Mouse (Mus musculus): ENCODE results near the gene Slco4a1. TPM values are rescaled to one million over a fixed set of nuclear protein-coding genes. Genes with fewer than 3 reads are reported as not detected.

Slco4a1 gene
- polyA plus RNA-seq, 1 experiment, result 13.9 TPM

- H3K27ac ChIP-seq (ENCODE audit: insufficient read depth, low read depth, low read length), result no peak overlapping the region
- no peaks in the 10 kb centered on the region for H3K27me3 ChIP-seq (ENCODE audit: control insufficient read depth, insufficient read depth, low read length)
- peaks cover 18% of the 10 kb centered on the region for H3K4me1 ChIP-seq (ENCODE audit: control insufficient read depth, insufficient read depth, insufficient read length, low read length)
- H3K4me3 ChIP-seq (ENCODE audit: low read depth, low read length), result no peak overlapping the region
- no peak for TF ChIP-seq CTCF (IDR thresholded peaks at IDR 0.05; ENCODE audit: extremely low read depth, insufficient read length, insufficient replicate concordance, low read depth, low read length)
- TF ChIP-seq POLR2A (IDR thresholded peaks at IDR 0.05; ENCODE audit: low read depth, low read length), result no peak
- H3K36me3 ChIP-seq (ENCODE audit: control insufficient read depth, insufficient read depth, low read length), result no peaks in the 10 kb centered on the region
- 32% methylated on average over 9 of the region's 9 CpGs for whole genome bisulfite sequencing
Measured at GRCm38 (mm10) chr2:180444957-180445785, 10.9 kb upstream of the Slco4a1 start.

- Histone ChIP-seq H3K4me3 (ENCODE audit: low read depth, low read length) (no peak overlapping the region), H3K4me1 (ENCODE audit: control insufficient read depth, insufficient read depth, insufficient read length, low read length) (peaks cover 18% of the 10 kb centered on the region), H3K27me3 (ENCODE audit: control insufficient read depth, insufficient read depth, low read length) (no peaks in the 10 kb centered on the region), H3K27ac (ENCODE audit: insufficient read depth, low read depth, low read length) (no peak overlapping the region), H3K36me3 (ENCODE audit: control insufficient read depth, insufficient read depth, low read length) (no peaks in the 10 kb centered on the region)
- WGBS, result 86% methylated on average over 1 of the region's 1 CpGs
- TF ChIP-seq CTCF (IDR thresholded peaks at IDR 0.05; ENCODE audit: extremely low read depth, insufficient read length, insufficient replicate concordance, low read depth, low read length) (no peak), POLR2A (IDR thresholded peaks at IDR 0.05; ENCODE audit: low read depth, low read length) (no peak)
Measured at GRCm38 (mm10) chr2:180445962-180446361, 10.1 kb upstream of the Slco4a1 start.

GRCm38 (mm10) chr2:180449007-180449406 is 7.0 kb upstream of the Slco4a1 start:
- TF ChIP-seq POLR2A (IDR thresholded peaks at IDR 0.05; ENCODE audit: low read depth, low read length) (no peak), CTCF (IDR thresholded peaks at IDR 0.05; ENCODE audit: extremely low read depth, insufficient read length, insufficient replicate concordance, low read depth, low read length) (no peak)
- peaks cover 12% of the 10 kb centered on the region for H3K4me1 ChIP-seq (ENCODE audit: control insufficient read depth, insufficient read depth, insufficient read length, low read length)
- H3K27ac ChIP-seq (ENCODE audit: insufficient read depth, low read depth, low read length), result no peak overlapping the region
- 21% methylated on average over 5 of the region's 5 CpGs for WGBS
- no peaks in the 10 kb centered on the region for H3K36me3 ChIP-seq (ENCODE audit: control insufficient read depth, insufficient read depth, low read length)
- no peak overlapping the region for H3K4me3 ChIP-seq (ENCODE audit: low read depth, low read length)
- H3K27me3 ChIP-seq (ENCODE audit: control insufficient read depth, insufficient read depth, low read length), result no peaks in the 10 kb centered on the region

GRCm38 (mm10) chr2:180450529-180450928 is 5.5 kb upstream of the Slco4a1 start:
- 79% methylated on average over 5 of the region's 5 CpGs for WGBS
- no peak overlapping the region for H3K27ac ChIP-seq (ENCODE audit: insufficient read depth, low read depth, low read length)

GRCm38 (mm10) chr2:180456705-180457104 is 660 bp downstream of the Slco4a1 start:
- no peak for TF ChIP-seq POLR2A (IDR thresholded peaks at IDR 0.05; ENCODE audit: low read depth, low read length)
- TF ChIP-seq CTCF (IDR thresholded peaks at IDR 0.05; ENCODE audit: extremely low read depth, insufficient read length, insufficient replicate concordance, low read depth, low read length), result no peak
- Histone ChIP-seq H3K4me3 (ENCODE audit: low read depth, low read length) (peak overlapping the region; percentile 64), H3K27me3 (ENCODE audit: control insufficient read depth, insufficient read depth, low read length) (no peaks in the 10 kb centered on the region), H3K4me1 (ENCODE audit: control insufficient read depth, insufficient read depth, insufficient read length, low read length) (peaks cover 13% of the 10 kb centered on the region; the same call in 1 of the 2 replicates), H3K27ac (ENCODE audit: insufficient read depth, low read depth, low read length) (peak overlapping the region; percentile 23; the same call in 1 of the 2 replicates), H3K36me3 (ENCODE audit: control insufficient read depth, insufficient read depth, low read length) (no peaks in the 10 kb centered on the region)
- WGBS, result 2% methylated on average over 28 of the region's 28 CpGs

More at GRCm38 (mm10) chr2:180450529-180450928, 5.5 kb upstream of the Slco4a1 start:
- H3K4me1 ChIP-seq (ENCODE audit: control insufficient read depth, insufficient read depth, insufficient read length, low read length), result peaks cover 5% of the 10 kb centered on the region
- TF ChIP-seq POLR2A (IDR thresholded peaks at IDR 0.05; ENCODE audit: low read depth, low read length) (no peak), CTCF (IDR thresholded peaks at IDR 0.05; ENCODE audit: extremely low read depth, insufficient read length, insufficient replicate concordance, low read depth, low read length) (no peak)
- no peak overlapping the region for H3K4me3 ChIP-seq (ENCODE audit: low read depth, low read length)
- no peaks in the 10 kb centered on the region for H3K27me3 ChIP-seq (ENCODE audit: control insufficient read depth, insufficient read depth, low read length)
- H3K36me3 ChIP-seq (ENCODE audit: control insufficient read depth, insufficient read depth, low read length), result no peaks in the 10 kb centered on the region

DNA sequence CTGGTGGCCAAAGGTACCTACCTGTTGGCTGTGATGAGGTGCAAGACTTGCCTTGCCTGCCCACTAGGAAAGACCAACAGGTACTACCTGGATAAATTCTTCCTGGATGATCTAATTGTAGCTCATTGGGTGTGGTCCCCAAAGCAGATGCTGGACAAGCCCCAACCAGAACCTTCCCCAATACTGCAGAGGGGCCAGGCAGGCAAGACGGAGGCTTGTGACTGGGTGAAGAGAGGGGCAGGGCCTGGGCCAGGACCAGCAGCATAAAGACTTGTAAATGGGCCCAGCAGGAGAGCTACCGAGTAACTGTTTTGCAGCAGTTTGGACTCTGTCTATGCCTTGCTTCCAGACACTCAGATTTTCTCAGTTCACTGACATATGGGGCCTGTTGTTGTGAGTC is 1.6 kb downstream of the Slco4a1 start:
- Histone ChIP-seq H3K27me3 (ENCODE audit: control insufficient read depth, insufficient read depth, low read length) (no peaks in the 10 kb centered on the region), H3K27ac (ENCODE audit: insufficient read depth, low read depth, low read length) (no peak overlapping the region), H3K4me1 (ENCODE audit: control insufficient read depth, insufficient read depth, insufficient read length, low read length) (peaks cover 13% of the 10 kb centered on the region; the same call in 1 of the 2 replicates), H3K4me3 (ENCODE audit: low read depth, low read length) (no peak overlapping the region), H3K36me3 (ENCODE audit: control insufficient read depth, insufficient read depth, low read length) (no peaks in the 10 kb centered on the region)
- TF ChIP-seq POLR2A (IDR thresholded peaks at IDR 0.05; ENCODE audit: low read depth, low read length) (no peak), CTCF (IDR thresholded peaks at IDR 0.05; ENCODE audit: extremely low read depth, insufficient read length, insufficient replicate concordance, low read depth, low read length) (no peak)
- 62% methylated on average over 2 of the region's 2 CpGs for WGBS

DNA sequence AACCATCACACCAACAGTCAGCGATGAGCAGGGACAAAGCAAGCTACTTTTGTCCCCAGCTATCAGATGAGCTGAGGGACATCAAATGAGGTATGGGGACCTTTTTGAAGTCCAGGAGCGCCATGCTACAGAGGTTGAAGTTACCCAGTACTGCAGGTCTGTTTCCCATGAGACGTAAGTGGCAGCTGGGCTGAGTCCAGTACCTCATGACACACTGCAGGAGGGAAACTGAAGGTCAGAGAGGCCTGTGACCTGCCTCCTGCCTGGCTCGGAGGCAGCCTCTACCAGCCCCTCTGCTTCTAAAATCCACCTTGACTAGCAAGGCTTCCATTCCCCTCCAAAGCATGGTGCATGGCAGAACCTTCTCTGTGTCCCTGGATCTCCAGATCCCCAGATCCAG is 3.4 kb downstream of the Slco4a1 start:
- TF ChIP-seq POLR2A (IDR thresholded peaks at IDR 0.05; ENCODE audit: low read depth, low read length) (no peak), CTCF (IDR thresholded peaks at IDR 0.05; ENCODE audit: extremely low read depth, insufficient read length, insufficient replicate concordance, low read depth, low read length) (no peak)
- no peak overlapping the region for H3K27ac ChIP-seq (ENCODE audit: insufficient read depth, low read depth, low read length)
- H3K4me1 ChIP-seq (ENCODE audit: control insufficient read depth, insufficient read depth, insufficient read length, low read length), result peaks cover 13% of the 10 kb centered on the region; the same call in 1 of the 2 replicates
- H3K27me3 ChIP-seq (ENCODE audit: control insufficient read depth, insufficient read depth, low read length), result no peaks in the 10 kb centered on the region
- H3K36me3 ChIP-seq (ENCODE audit: control insufficient read depth, insufficient read depth, low read length), result peaks cover 5% of the 10 kb centered on the region
- WGBS, result 87% methylated on average over 4 of the region's 4 CpGs
- H3K4me3 ChIP-seq (ENCODE audit: low read depth, low read length), result no peak overlapping the region

Measured in small intestine, adult 2 months (tissue).